Mouse (Mus musculus) bone marrow macrophage, adult 2 months (primary cell): Measurements from ENCODE around the gene Pi16. TPM values are rescaled to one million over a fixed set of nuclear protein-coding genes. Genes with fewer than 3 reads are reported as not detected.

Source experiments
- H3K27ac ChIP-seq: 2 replicates; pipeline ENCODE4 v1.5.1; 2012; ENCODE audit warnings: low read depth, low read length; ENCODE audit not compliant: insufficient read depth
- H3K4me1 ChIP-seq: 2 replicates; pipeline ENCODE4 v1.6.1; 2012; ENCODE audit warnings: low read length; ENCODE audit not compliant: control insufficient read depth, insufficient read depth
- H3K4me3 ChIP-seq: 2 replicates; pipeline ENCODE4 v1.5.1; 2012; ENCODE audit warnings: mild to moderate bottlenecking, low read length, moderate library complexity; ENCODE audit not compliant: insufficient read depth
- CTCF ChIP-seq: IDR thresholded peaks from 2 replicates; pipeline ENCODE4 v1.5.1; 2012; ENCODE audit warnings: low read depth, mild to moderate bottlenecking, low read length, moderate library complexity
- POLR2A ChIP-seq: IDR thresholded peaks from 2 replicates; pipeline ENCODE4 v1.6.1; 2012; ENCODE audit warnings: mild to moderate bottlenecking, low read depth, low read length, borderline replicate concordance
- polyA plus RNA-seq: library from polyadenylated mRNA; stranded (reverse); fragments of >200 nt; gene quantifications from 2 replicates; pipeline ENCODE4 v1.2.4, GENCODE M21; 2012; ENCODE audit not compliant: missing spikeins, insufficient read depth, insufficient read length

The Pi16 gene
- polyA plus RNA-seq, 1 experiment: not detected

DNA sequence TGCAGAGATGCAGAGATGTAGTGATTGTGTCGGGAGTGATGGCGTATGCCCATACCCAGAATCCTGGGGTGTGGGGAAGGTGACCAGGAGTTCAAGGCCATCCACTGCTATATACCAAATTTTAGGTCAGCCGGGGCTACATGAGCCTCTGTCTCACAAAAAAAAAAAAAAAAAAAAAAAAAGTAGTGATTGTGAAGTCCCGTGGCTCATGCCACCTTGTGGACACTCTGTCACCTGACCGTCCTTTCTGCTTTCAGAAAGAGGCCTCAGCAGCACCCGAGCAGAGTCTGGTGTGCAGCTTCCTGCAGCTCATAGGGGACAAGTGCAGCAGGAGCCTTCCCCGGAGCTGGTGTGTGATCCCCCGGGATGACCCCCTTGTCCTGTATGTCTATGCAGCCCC lies 60.6 kb downstream of the Pi16 start:
- Histone ChIP-seq H3K4me1 (peaks cover 16% of the 10 kb centered on the region), H3K4me3 (no peak overlapping the region)
- no peak for TF ChIP-seq CTCF
- TF ChIP-seq POLR2A: no peak

More for the DNA sequence above, 60.6 kb downstream of the Pi16 start:
- H3K27ac ChIP-seq: no peak overlapping the region

Other genes starting within 250 kb of the Pi16 start
- 189 and 197 TPM in 2 replicates for gene Cdkn1a, start 226.7 kb upstream of the Pi16 start, polyA plus RNA-seq
- 1.3 and 1.5 TPM in 2 replicates for gene Rab44, start 203.5 kb upstream of the Pi16 start, polyA plus RNA-seq
- gene Cpne5, start 79.5 kb upstream of the Pi16 start, polyA plus RNA-seq: 0.12 TPM in 2 replicates
- 16.9 and 25.5 TPM in 2 replicates for gene Ppil1, start 53.5 kb upstream of the Pi16 start, polyA plus RNA-seq
- 82.6 and 105 TPM in 2 replicates for gene BC004004, start 48.9 kb upstream of the Pi16 start, polyA plus RNA-seq
- 129 and 138 TPM in 2 replicates for gene Mtch1, start 30.3 kb downstream of the Pi16 start, polyA plus RNA-seq
- 136 and 152 TPM in 2 replicates for gene Fgd2, start 43.2 kb downstream of the Pi16 start, polyA plus RNA-seq
- gene Pim1, start 173.1 kb downstream of the Pi16 start, polyA plus RNA-seq: 84.5 and 85.2 TPM in 2 replicates
- not detected in 2 replicates for gene Gm17657, start 232.0 kb downstream of the Pi16 start, polyA plus RNA-seq
- gene Tbc1d22b, start 232.1 kb downstream of the Pi16 start, polyA plus RNA-seq: 10.3 and 10.8 TPM in 2 replicates
- not detected in 2 replicates for gene Tmem217, start 234.7 kb downstream of the Pi16 start, polyA plus RNA-seq